Mouse (Mus musculus) lung, postnatal 25 days (tissue): ENCODE data around the gene Rps6kl1.
"Not testable (repeated sequence)": the region's sequence is repeated elsewhere in the genome, so short reads cannot be mapped to it uniquely, and the experiment has no call there.

Experiments used
- DNase-seq: peaks from one replicate; pipeline ENCODE4 v3.0.0; 2022; ENCODE audit warnings: low spot score

Gene Rps6kl1

DNA sequence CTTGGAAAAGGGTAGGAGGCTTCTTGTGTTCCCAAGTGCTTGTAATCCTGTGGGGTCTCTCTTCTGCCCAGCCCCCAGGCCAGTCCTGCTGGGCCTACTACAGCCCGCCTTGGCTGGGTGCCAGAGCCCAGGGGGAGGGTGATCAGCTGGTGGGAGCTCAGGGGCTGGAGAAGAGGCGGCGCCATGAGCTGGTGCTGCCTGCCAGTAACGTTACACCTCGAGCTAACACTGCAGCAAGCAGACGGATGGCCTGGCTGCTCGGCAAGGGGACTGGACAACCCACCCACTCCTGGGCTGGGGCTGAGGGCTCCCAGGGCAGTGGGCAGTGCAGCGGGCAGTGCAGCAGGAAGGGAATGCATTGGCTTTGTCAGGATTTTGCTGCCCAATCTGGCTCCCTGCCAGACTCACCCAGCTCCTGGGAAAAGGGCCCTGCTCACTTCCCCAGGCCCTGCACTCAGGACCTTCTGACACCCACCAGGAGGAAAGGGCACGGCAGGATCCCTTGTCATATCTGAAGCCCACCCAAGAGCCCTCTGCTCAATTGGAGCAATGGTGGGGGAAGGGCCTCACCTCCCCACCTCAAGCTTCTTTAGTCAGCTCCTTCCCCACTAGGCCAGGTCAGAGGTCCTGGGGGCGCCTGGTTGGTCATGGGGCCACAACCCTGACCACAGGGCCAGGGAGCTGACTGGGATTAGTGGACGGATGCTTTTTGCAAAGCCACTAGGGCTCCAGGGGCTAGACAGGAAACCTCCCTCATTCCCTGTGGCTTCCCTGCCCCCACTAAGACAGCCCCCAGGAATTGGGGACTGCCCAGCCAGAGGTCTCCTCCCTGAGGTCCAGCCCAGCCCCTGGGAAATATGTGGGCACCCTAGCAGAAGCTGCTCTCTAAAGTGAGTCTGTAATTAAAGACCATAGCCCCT lies 25.1 kb upstream of the Rps6kl1 start:
- DNase-seq: no peak

DNA sequence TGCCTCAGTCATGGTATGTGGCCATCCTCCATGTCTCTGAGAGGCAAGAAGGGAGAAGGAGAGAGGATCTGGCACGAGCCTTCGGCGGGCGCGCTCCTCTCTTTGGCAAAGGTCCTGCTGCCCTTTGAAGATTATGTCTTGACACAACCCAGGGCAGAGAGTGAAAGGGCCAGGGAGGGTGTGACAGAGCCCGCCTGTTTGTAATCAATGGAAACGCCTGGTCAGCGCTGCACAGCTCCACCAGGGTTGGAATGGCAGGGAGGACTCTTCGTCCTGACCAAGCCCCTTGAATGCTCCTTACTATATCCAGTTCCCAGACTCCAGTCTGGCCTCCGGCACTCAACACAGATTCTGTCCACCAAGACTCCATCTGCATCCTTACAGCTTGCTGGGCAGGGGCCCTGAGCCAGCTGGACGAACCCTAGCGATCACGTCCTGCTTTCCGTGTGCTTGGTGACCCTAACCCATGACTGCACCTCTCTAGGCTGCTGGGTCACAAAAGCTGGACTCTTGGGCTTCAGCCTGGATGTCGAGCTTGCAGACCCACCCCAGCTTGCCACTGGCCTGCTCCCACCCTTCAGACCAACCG lies 24.1 kb upstream of the Rps6kl1 start:
- DNase-seq: no peak

DNA sequence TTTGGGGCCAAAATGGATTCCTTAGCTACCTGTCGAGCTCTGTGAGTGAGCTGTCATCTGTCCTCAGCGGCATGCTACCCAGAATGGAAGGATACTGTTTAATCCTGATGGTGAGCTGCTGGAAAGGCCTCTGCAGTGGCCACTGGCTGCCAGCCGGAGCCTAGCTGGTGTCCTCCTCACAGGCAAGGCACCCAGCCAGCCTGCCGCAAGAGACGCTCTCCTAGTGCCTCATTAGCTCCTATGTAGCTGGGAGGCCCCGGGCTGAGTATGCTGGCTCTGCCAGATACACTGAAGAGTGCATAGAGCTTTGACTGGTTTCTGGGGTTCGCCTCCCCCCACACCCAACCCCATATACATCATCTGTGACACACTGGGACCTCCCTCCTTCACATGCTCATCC lies 23.0 kb upstream of the Rps6kl1 start:
- DNase-seq: no peak

DNA sequence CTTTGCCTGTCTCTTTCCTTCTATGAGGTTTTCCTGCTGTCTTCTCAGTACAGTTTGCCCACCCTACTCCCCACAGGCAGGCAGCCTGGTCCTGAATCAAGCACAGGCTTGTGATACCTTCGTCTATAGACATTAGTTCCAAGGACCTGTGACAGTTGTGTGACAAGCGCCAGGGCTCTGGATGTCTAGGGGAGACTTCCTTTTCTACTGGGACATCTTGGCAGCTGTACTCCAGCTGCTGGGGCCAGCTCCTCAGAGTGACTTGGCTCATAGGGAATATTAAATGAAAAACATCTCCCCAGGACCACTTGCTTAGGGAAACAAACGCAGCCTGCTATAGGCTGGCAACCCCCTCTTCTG lies 19.9 kb upstream of the Rps6kl1 start:
- no peak for DNase-seq

DNA sequence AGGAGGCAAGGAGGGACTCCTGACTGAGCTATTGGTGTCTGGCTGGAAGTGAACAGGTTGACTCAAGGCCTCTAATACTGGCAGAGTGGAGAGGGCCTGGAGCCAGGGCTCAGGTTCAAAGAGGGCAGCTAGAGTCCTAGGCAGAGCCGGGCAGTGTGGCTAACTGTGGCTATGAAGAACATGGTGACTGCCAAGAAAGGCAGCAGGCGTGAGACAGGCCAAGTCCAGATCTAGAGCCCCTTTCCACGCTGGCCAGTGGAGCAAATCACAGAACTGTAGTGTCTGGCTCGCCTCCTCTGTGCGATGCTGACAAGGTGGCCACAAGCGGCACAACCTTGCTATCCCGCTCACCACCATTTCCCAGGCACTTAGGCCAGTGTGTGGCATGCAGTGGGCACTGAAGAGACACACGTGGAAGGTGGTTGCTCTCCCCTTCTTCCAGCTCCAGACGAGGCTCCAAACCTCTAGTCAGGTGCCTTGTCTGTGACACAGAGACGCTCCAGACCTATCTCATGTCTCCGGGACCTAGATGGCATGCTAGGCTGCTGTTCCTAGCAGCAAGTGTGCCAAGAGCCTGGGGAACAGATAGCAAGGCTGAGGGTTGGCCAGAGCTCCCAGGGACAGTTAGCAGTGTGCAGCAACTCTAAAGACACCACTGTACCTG lies 19.4 kb upstream of the Rps6kl1 start:
- no peak for DNase-seq

DNA sequence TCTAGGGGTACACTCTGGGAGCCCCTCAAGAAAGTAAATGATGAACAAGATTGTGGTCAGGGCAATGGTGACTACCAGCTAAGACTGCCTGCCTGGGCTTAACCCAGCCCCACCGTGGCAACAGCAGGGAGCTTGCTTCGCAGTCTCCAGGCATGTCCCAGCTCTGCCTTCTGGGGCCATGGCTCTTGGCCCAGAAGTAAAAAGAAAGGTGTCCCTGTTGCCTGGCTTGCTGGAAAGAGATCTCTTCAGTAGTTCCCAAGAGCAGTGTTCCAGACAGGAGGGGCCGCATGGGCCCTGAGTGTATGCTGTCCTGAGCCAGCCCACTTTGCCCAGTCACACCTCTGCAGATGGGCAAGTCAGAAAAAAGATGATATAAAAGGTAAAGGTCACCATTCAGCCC lies 18.8 kb upstream of the Rps6kl1 start:
- DNase-seq: no peak

DNA sequence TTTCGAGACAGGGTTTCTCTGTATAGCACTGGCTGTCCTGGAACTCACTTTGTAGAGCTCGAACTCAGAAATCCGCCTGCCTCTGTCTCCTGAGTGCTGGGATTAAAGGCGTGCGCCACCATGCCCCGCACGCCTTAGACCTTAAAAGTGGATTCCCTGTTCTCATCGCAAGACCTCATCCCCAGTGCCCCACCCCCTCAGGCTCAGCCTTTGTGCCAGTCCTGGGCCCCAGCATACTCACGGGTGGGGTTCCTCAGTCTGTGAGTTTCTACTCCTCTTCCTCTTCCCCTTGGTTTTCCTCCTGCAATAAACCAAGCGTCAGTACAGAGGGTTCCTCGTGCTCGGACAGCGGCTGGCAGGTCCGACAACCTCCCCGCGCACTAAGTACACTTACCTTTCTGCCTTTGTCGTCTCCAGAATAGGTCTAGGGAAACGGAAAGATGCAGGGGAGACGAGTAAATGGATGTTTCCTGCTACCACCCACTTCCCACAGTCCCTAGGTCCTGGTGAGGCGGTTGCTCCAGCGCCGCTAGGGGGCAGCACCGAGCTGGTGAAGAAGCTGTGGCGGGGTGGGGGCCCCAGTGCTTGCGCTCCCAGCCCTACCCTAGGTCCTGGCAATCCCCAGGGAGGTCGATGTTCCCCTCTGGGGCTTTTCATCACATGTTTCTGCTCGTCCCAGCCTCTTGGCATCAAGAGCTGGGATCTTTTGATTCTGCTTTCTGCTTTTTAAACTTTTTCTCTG lies 18.2 kb upstream of the Rps6kl1 start:
- DNase-seq: peak; percentile 74

DNA sequence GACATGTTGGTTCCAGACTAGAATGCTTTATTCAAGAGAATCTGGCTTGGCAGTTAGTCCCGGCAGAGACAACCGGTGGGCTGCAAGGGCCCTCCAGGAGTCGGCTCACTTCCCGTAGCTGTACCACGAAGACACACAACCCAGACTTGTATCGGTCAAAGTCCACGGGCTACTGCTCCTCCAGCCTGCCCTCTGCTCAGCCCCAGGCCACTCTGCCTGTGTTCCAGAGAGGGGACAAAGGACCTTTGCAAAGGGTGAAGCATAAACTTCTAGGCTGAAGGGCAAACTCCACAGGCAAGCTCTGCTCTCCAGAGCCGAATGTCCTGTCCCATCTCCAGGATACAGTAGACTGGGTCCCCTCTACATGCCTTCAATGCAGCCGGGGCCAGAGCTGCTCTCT lies 15.6 kb upstream of the Rps6kl1 start:
- no peak for DNase-seq

DNA sequence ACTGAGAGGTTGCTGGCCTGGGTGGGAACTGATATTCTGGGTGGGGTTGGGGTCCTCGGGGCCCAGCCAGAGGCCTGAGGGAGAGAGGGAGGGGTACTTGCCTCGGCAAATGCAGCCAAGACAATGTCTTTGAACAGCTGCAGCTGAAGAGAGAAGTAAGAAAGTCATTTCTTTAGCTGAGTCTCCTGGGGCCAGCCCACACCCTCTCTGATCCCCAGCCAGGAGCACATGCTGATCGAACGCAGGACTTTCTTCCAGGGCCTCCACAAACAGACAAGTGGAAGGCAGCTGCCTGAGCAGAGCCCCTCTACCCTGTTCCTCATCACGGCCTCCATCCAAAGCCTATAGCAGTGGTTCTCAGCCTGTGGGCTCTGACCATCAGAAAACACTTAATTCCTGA lies 13.9 kb upstream of the Rps6kl1 start:
- no peak for DNase-seq

DNA sequence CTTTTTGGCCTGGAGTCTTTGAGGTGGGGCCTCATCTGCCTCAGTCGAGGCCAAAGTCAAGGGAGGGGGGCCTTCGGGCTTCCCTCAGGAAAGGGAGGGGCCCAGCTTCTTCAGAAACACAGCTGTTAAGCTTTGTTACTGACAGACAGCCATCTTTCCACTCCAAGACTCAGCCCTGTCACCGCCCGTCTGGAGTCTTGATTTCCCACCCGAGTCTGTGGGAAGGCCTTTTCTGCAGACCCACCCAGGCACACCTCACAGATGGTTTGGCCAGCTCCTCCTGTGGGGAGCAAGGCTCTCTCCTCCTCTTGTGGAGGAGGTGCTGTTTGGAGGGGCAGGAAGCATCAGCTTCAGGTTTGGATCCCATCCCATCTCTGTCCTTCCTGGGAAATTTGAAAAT lies 8.5 kb upstream of the Rps6kl1 start:
- DNase-seq: no peak

DNA sequence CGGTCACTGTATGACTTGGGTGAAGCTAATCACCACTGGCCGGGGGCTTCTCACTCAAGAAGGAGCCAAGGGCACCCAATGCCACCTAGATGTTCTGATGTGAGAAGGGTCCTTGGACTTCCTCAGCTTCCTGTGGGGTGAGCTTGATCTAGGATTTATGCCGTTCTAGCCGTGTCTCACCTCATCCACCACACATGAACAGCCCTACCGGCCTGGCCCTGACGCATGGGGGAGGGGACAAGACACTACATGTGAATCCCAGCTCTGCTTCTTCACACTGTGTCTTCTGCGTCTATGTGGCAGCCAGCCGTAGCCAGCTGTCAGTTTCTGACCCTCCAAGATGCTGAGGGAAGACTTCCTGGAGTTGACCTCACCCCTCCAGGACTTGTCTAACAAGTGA lies 7.7 kb upstream of the Rps6kl1 start:
- no peak for DNase-seq

DNA sequence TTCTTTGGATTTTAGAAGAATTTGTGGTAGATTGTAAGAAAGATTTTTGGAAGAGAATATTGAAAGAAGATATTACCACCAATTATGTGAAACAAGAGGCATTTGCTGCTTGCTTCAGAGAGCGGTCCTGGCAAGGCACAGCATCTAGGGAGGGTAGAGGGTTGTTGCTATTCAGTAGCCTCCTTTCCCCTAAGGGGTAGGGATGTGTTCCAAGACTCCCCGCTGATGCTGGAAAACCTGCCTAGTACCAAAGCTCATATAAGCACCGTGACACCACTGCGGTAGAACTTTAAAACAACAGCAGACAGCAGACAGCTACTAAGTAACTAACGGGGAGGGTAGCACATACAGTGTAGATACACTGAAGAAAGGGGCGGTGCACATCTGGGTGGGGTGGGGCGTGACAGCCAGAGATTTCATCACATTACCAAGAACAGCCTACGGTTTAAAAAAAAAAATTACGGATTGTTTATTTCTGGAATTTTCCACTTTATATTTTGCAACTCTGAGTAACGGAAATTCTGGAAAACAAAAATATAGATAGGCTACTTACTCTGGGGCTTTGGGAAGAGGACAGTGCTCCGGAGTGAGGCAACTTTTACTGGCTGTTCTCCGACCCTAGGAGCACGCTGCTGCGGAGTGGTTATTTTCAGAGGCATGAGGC lies 6.9 kb upstream of the Rps6kl1 start:
- DNase-seq: no peak

DNA sequence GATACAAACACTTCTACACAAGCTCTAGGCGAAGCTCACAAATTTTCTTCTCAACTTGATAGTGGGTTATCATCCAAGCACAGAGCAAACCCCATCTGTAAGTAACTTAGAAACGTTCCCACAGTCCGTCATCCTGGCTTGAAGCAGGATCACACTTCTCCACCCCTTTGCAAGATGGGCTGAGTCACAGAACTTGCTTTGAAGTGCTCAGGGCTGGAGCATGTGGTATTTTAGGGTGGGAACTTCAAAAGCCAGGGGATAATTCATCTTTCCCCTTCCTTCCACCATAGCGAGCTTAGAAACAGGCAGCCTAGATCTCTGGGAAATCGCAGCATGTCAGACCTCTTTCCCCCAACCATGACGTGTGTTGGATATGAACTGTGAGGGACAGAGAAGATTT lies 5.3 kb upstream of the Rps6kl1 start:
- no peak for DNase-seq

DNA sequence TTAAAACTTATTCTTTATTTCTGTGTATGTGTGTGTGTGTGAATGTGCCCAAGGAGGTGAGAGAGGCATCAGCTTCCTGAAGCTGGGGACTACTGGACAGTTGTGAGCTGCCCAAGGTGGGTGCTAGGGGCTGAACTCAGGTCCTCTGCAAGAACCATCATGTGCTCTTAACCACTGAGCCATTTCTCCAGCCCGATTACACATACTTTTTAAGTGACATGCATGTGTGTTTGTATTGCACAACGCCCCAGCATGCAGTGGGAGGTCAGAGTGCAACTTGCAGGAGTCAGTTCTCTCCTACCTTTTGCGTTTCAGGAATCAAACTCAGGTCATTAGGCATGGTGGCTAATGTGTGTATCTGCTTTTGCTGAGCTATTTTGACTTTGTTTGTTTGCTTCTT lies 1.9 kb upstream of the Rps6kl1 start:
- no peak for DNase-seq

DNA sequence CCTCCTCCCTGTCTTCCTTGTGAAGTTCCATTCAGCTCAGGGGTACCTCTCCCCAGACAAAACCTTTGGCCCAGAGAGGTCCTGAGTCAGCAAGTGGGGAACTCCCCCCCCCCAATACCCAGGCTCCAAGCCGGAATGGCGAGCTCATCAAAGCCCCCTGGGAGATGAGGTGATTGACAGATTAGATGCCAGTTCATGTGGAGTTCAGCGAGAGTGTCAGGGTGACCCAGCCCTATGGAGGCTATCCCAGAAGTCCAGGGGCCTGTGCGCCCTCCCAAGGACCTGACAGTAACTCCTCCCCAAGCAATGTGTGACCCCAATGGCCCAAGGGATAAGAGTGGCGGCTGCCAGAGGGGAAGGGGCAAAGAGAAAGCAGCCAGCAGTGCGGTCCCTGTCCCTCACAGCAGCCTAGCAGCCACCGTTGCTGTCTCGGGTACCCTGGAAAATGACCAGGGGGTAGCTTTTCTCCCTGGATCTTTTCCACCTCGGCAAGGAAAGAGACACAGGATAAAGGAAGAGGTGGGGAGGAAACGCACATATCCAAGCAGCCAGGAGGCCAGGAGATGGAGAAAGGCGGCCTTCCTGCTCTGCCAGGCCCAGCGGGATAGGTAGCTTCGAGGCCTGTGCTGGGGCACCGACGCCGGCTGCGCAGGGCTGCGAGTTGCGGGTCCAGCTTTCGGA lies 603 bp downstream of the Rps6kl1 start:
- no peak for DNase-seq

DNA sequence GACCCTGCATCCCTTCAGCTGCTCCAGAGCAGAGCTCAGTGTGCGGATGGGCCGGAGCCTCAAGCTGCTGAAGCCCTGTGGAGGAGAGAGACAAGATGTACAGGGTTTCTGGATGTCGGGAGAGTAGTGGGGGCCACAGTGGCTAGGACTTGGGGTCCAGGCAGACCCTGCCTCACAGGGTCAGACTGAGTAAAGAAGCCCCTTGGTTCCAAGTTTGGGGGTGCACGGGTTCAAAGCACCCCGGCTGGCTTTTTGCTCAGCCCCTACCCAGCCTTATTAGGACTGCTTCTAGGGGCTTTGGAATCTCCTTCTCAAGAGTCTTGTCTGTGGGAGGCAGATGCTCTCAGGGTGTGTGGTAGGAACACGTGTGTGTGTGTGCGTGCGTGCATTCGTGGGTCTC lies 4.2 kb downstream of the Rps6kl1 start:
- DNase-seq: no peak

DNA sequence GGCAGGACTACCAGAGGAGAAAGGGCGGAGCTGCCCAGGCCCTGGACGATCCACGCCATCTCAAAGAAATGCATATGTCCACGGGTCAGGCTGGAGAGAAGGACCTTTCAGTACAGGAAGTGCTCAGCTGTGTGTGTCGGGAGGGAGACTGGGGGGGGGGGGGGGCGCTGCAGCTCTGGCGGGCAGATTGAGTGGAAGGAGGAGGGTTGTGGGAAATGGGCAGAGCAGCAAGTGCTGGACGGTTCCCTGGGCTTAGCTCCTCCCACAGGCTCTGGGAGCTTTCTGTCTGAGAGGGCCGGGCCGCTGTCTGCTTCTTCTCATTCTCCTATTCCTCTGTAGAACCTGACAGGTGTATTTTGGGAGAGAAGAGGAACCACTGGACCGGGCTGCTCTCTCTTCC lies 4.7 kb downstream of the Rps6kl1 start:
- DNase-seq: no peak

DNA sequence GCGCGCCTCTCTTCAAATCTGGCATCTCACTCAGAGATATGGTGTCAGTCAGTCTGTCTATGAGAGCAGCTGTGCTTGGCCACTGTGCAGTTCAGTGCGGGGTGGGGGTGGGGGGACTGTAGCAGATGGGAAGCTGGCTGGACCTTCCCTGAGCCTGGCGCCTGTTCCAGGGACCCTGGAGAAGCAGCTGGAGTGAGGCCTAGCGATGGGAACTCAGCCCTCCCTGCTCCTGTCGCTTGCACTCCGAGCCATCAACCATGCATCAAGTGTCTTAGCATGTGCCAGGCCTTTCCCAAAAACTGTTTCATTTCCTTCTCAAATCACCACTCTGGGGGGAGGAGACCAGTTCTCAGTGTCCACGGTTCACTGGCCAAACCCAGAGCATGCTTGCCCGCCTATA lies 5.4 kb downstream of the Rps6kl1 start:
- no peak for DNase-seq

DNA sequence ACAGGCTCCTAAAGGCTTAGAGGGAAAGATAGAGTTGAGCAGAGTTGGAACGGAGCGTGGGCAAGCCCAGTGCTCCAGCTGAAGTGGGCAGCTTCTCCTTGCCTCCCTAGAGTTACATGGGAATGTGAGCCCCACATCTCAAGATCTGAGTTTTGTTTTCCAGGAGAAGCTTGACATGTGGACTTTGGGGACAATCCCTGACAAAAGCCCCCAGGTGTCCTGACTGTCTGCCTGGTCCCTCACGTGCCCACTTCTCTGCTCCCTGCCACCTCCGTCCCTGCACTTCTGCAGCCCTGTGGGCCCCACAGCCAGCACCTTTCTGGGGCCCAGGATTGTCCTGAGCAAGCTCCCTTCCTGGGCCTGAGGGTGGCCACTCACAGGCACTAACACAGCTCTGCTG lies 6.2 kb downstream of the Rps6kl1 start:
- no peak for DNase-seq

DNA sequence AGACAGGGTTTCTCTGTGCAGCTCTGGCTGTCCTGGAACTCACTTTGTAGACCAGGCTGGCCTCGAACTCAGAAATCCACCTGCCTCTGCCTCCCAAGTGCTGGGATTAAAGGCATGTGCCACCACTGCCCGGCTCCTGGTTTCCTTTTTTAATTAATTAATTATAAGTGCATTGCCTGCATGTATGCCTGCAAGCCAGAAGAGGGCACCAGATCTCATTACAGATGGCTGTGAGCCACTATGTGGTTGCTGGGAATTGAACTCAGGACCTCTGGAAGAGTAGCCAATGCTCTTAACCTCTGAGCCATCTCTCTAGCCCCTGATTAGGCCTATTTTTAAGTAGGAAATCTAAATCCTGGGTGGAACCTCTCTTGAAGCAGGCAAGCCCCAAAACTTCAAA lies 6.8 kb downstream of the Rps6kl1 start:
- not testable (repeated sequence) for DNase-seq

DNA sequence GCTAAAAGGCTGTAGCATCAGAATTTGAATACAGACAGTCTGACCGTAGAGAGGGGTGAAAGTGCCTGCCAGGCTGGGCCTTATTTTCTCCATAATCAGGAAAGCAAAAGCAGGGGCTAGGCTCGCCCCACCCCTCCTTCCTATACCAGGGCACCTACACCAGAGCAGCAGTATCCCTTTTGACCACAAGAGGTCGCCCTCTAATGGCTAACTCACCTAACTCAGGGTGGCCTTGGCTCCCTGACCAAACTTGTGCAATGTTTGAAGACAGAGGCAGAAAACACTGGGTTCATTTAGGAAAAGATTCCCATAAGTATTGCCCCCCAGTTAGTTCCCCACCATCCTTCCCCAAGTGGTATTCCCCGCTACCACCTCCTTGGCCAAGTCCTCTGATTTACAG lies 8.3 kb downstream of the Rps6kl1 start:
- peak; percentile 85 for DNase-seq

DNA sequence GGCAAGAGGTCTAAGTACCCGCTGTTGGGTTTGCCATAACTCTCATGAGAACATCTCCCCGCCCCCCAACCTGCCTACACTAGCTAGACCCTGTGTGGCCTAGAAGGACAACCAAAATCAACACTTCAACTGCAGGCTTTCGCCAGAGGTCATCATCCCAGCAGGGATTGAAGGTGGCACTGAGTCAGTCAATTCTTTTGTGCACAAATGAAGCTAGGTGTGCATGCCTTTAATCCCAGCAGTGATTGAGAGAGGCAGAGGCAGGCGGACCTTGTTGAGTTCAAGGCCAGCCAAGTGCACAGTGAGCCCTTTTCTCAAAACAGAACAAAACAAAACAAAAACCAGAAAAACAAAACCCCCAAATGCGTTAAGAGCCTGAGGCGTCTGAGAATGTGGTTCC lies 10.0 kb downstream of the Rps6kl1 start:
- DNase-seq: no peak
